Mouse (Mus musculus) forebrain, postnatal 0 days (tissue): ENCODE measurements around the gene Phlda1. TPM values are rescaled to one million over a fixed set of nuclear protein-coding genes. Genes with fewer than 3 reads are reported as not detected.

Experiments
- ATAC-seq: fragments of 200-750 bp; cut with Nextera tagmentation; 2 replicates; pipeline ENCODE4 v1.8.0; 2017; ENCODE audit warnings: mild to moderate bottlenecking, moderate library complexity
- DNase-seq: peaks from one replicate; pipeline ENCODE4 v3.0.0-alpha.2; 2015
- H3K27ac ChIP-seq: fragments of 300-500 bp; sonication (generic); 2 replicates; pipeline ENCODE4 v1.5.1; 2014; ENCODE audit warnings: low read depth, mild to moderate bottlenecking, antibody characterized with exemption, low read length, moderate library complexity, mixed read lengths
- H3K27me3 ChIP-seq: fragments of 300-500 bp; sonication (generic); 2 replicates; pipeline ENCODE4 v1.6.1; 2014; ENCODE audit warnings: mild to moderate bottlenecking, low read length, mixed read lengths; ENCODE audit not compliant: insufficient read depth
- H3K36me3 ChIP-seq: fragments of 300-500 bp; sonication (generic); 2 replicates; pipeline ENCODE4 v1.6.1; 2014; ENCODE audit warnings: mild to moderate bottlenecking, moderate library complexity; ENCODE audit not compliant: insufficient read depth
- H3K4me1 ChIP-seq: fragments of 300-500 bp; sonication (generic); 2 replicates; pipeline ENCODE4 v1.6.1; 2014; ENCODE audit warnings: antibody characterized with exemption; ENCODE audit not compliant: insufficient read depth
- H3K4me2 ChIP-seq: fragments of 300-500 bp; sonication (generic); 2 replicates; pipeline ENCODE4 v1.6.1; 2014; ENCODE audit warnings: low read depth, mild to moderate bottlenecking, moderate library complexity
- H3K4me3 ChIP-seq: fragments of 300-500 bp; sonication (generic); 2 replicates; pipeline ENCODE4 v1.5.1; 2014; ENCODE audit warnings: low read depth, low read length, mixed read lengths
- H3K9ac ChIP-seq: fragments of 300-500 bp; sonication (generic); 2 replicates; pipeline ENCODE4 v1.6.1; 2014; ENCODE audit warnings: mild to moderate bottlenecking
- H3K9me3 ChIP-seq: fragments of 300-500 bp; sonication (generic); 2 replicates; pipeline ENCODE4 v1.6.1; 2016; ENCODE audit warnings: low read length
- CTCF ChIP-seq: sonication (generic); IDR thresholded peaks from 2 replicates; pipeline ENCODE4 v1.5.1; 2016; ENCODE audit warnings: antibody characterized with exemption, control low read depth, low read depth
- WGBS: fragments of 180-500 bp; shearing (Covaris S2); extraction: QIAGEN DNeasy Blood & Tissue Kit; methylation state at CpG from one replicate; pipeline ENCODE4 v1.1.7; 2014; 5-methylcytosine and 5-hydroxymethylcytosine counted together
- polyA plus RNA-seq: library from polyadenylated mRNA; unstranded; fragments of >200 nt; fragmentation: Nextera tagmentation; extraction: Ambion mirVana; gene quantifications from 2 replicates; pipeline ENCODE4 v1.2.1, GENCODE M21; 2015
- total RNA-seq: library from RNA; depleted of rRNA; stranded (reverse); fragments of >200 nt; gene quantifications from 2 replicates; pipeline ENCODE4 v1.2.3, GENCODE M21; 2014

The Phlda1 gene
- total and polyA plus RNA-seq, 2 experiments from 2014 or later, result 8.9 to 29.3 TPM

GRCm38 (mm10) chr10:111516804-111517436, 10.8 kb downstream of the Phlda1 start:
- TF ChIP-seq CTCF, result no peak
- Histone ChIP-seq H3K36me3 (no peaks in the 10 kb centered on the region), H3K27me3 (no peaks in the 10 kb centered on the region), H3K4me3 (no peak overlapping the region), H3K4me2 (no peak overlapping the region), H3K4me1 (no peaks in the 10 kb centered on the region), H3K9ac (no peak overlapping the region), H3K9me3 (no peaks in the 10 kb centered on the region), H3K27ac (no peak overlapping the region)
- no peak for DNase-seq
- WGBS, result 83% methylated on average over 8 of the region's 8 CpGs
- no peak for ATAC-seq

GRCm38 (mm10) chr10:111518350-111518749, 12.3 kb downstream of the Phlda1 start:
- 90% methylated on average over 4 of the region's 4 CpGs for WGBS
- no peak for DNase-seq
- H3K27me3 ChIP-seq, result no peaks in the 10 kb centered on the region
- H3K27ac ChIP-seq, result no peak overlapping the region
- no peaks in the 10 kb centered on the region for H3K9me3 ChIP-seq
- ATAC-seq, result no peak
- no peak overlapping the region for H3K4me3 ChIP-seq
- no peaks in the 10 kb centered on the region for H3K4me1 ChIP-seq
- no peak for TF ChIP-seq CTCF
- no peak overlapping the region for H3K4me2 ChIP-seq
- no peaks in the 10 kb centered on the region for H3K36me3 ChIP-seq
- H3K9ac ChIP-seq, result no peak overlapping the region

GRCm38 (mm10) chr10:111519620-111520370, 13.7 kb downstream of the Phlda1 start:
- no peaks in the 10 kb centered on the region for H3K4me1 ChIP-seq
- H3K9me3 ChIP-seq, result no peaks in the 10 kb centered on the region
- TF ChIP-seq CTCF, result no peak
- H3K4me3 ChIP-seq, result peak overlapping the region; percentile 22
- H3K27ac ChIP-seq, result no peak overlapping the region; the same call in 1 of the 2 replicates
- no peak overlapping the region for H3K9ac ChIP-seq
- ATAC-seq (peak; percentile 75), DNase-seq (peak; percentile 58)
- H3K36me3 ChIP-seq, result no peaks in the 10 kb centered on the region
- peak overlapping the region; percentile 40 for H3K4me2 ChIP-seq
- no peaks in the 10 kb centered on the region for H3K27me3 ChIP-seq
- 29% methylated on average over 24 of the region's 24 CpGs for WGBS

- no peak for DNase-seq
- WGBS, result 39% methylated on average over 3 of the region's 3 CpGs
- H3K4me1 ChIP-seq, result no peaks in the 10 kb centered on the region
- no peak; the same call in 1 of the 2 replicates for ATAC-seq
- no peak overlapping the region for H3K4me3 ChIP-seq
- no peak overlapping the region; the same call in 1 of the 2 replicates for H3K4me2 ChIP-seq
- no peak for TF ChIP-seq CTCF
- H3K27me3 ChIP-seq, result no peaks in the 10 kb centered on the region
- no peaks in the 10 kb centered on the region for H3K36me3 ChIP-seq
- H3K9me3 ChIP-seq, result no peaks in the 10 kb centered on the region
- no peak overlapping the region for H3K9ac ChIP-seq
- no peak overlapping the region for H3K27ac ChIP-seq
Measured at GRCm38 (mm10) chr10:111520621-111521020, 14.5 kb downstream of the Phlda1 start.

GRCm38 (mm10) chr10:111521636-111522035, 15.6 kb downstream of the Phlda1 start:
- no peak overlapping the region for H3K27ac ChIP-seq
- H3K9ac ChIP-seq, result no peak overlapping the region
- H3K4me3 ChIP-seq, result no peak overlapping the region
- no peak for ATAC-seq
- H3K36me3 ChIP-seq, result no peaks in the 10 kb centered on the region
- DNase-seq, result no peak
- no peak for TF ChIP-seq CTCF
- H3K4me2 ChIP-seq, result no peak overlapping the region
- no peaks in the 10 kb centered on the region for H3K4me1 ChIP-seq
- no peaks in the 10 kb centered on the region for H3K9me3 ChIP-seq
- no peaks in the 10 kb centered on the region for H3K27me3 ChIP-seq
- WGBS, result 66% methylated on average over 4 of the region's 4 CpGs

GRCm38 (mm10) chr10:111522230-111522629, 16.1 kb downstream of the Phlda1 start:
- Histone ChIP-seq H3K9me3 (no peaks in the 10 kb centered on the region), H3K9ac (no peak overlapping the region), H3K27ac (no peak overlapping the region), H3K27me3 (no peaks in the 10 kb centered on the region), H3K4me3 (no peak overlapping the region), H3K36me3 (no peaks in the 10 kb centered on the region), H3K4me2 (no peak overlapping the region), H3K4me1 (no peaks in the 10 kb centered on the region)
- no peak for ATAC-seq
- DNase-seq, result no peak
- no peak for TF ChIP-seq CTCF
- WGBS, result 80% methylated on average over 4 of the region's 4 CpGs

- Histone ChIP-seq H3K4me3 (no peak overlapping the region), H3K27ac (no peak overlapping the region), H3K4me1 (no peaks in the 10 kb centered on the region), H3K4me2 (no peak overlapping the region), H3K27me3 (no peaks in the 10 kb centered on the region), H3K9ac (no peak overlapping the region), H3K9me3 (no peaks in the 10 kb centered on the region), H3K36me3 (no peaks in the 10 kb centered on the region)
- no peak for DNase-seq
- 41% methylated on average over 12 of the region's 12 CpGs for WGBS
- no peak for ATAC-seq
- no peak for TF ChIP-seq CTCF
Measured at GRCm38 (mm10) chr10:111523894-111524293, 17.8 kb downstream of the Phlda1 start.
